ENCODE assay signal across 8 mouse cellular contexts in the genomic region with DNA sequence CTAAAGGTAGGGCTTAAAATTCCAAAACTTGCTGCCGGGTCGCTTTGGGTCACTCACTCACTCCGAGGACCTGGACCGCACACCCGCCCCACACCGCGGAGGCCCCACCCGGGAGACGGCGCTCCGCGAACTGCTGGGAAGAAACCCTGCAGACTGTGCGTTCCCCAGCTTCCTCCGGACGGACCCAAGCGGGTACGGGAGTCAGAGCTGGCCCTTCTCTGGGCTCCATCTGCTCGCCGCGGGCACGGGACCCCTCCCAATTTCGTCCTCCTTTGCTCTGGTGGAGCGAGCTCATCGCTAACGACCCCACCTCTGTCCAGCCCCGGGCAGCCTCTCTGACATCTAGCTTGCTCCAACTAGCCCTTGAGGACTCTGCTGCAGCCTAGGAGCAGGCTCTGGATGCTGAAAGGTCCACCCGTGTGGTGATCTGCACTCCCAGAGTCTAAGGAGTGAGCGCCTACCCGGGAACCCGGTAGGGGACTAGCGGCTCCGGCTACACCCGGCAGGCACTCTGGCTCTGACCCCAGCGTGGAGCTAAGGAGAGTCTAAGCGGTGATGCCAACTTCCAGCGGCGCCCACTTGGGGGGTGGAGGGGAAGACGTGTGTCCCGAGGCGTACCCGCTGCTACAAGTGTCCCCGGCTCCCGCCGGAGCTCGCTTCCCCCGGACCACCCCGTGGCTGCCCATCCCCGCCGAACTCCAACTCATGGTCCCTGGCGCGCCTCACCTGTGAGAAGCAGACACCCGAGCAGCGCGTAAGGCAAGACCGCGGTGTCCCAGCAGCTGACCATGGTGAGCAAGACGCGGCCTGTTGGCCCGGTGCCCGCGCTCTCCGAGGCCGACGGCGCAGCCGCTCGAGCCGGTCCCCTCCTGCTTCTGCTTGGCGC. TPM values are rescaled to one million over a fixed set of nuclear protein-coding genes. Genes with fewer than 3 reads are reported as not detected.
DNase-seq lines count a peak whose midpoint lies in the region; ATAC-seq lines count a peak whose summit lies in the region.

No protein-coding gene starts in this region.

- H3K27ac ChIP-seq in forebrain, embryonic 10.5 days = peak overlapping the region; percentile 62
- H3K27ac ChIP-seq in hindbrain, embryonic 11.5 days (ENCODE audit: low read depth, low read length) = no peak overlapping the region
- no peak overlapping the region for H3K27ac ChIP-seq in liver, embryonic 13.5 days
- no peak overlapping the region for H3K27ac ChIP-seq in neural tube, embryonic 11.5 days (ENCODE audit: low read depth, low read length)

- peak overlapping the region; percentile 54 for H3K4me3 ChIP-seq in forebrain, embryonic 10.5 days
- H3K4me3 ChIP-seq in hindbrain, embryonic 11.5 days (ENCODE audit: low read depth, low read length) = peak overlapping the region; percentile 33
- H3K4me3 ChIP-seq in liver, embryonic 13.5 days (replicated peaks) = peak overlapping the region; percentile 45
- H3K4me3 ChIP-seq in neural tube, embryonic 11.5 days (ENCODE audit: low read depth, low read length) = peak overlapping the region; percentile 21

- H3K9ac ChIP-seq in hindbrain, embryonic 11.5 days (ENCODE audit: low read depth, low read length) = no peak overlapping the region
- peak overlapping the region; percentile 26 for H3K9ac ChIP-seq in liver, embryonic 13.5 days
- H3K9ac ChIP-seq in neural tube, embryonic 11.5 days (ENCODE audit: low read length) = peak overlapping the region; percentile 39

- peak; percentile 58 for ATAC-seq in hindbrain, embryonic 11.5 days (ENCODE audit: low FRiP score)
- 0 out of 2 replicates have a peak, but pooled peaks have one; percentile 15 for ATAC-seq in liver, embryonic 13.5 days (ENCODE audit: low read depth)
- ATAC-seq in neural tube, embryonic 11.5 days (ENCODE audit: insufficient read depth, low FRiP score, low TSS enrichment) = peak; percentile 39; the same call in 1 of the 2 replicates
- ATAC-seq in activated CD4-positive, CD25-positive, alpha-beta regulatory T cell, adult 4 months = no peak

- peaks cover 27% of the 10 kb centered on the region for H3K4me1 ChIP-seq in forebrain, embryonic 10.5 days
- H3K4me1 ChIP-seq in hindbrain, embryonic 11.5 days (replicated peaks; ENCODE audit: control insufficient read depth, insufficient read depth, low read length) = peaks cover 11% of the 10 kb centered on the region
- H3K4me1 ChIP-seq in liver, embryonic 13.5 days (replicated peaks) = peaks cover 12% of the 10 kb centered on the region; the same call in 1 of the 2 replicates
- H3K4me1 ChIP-seq in neural tube, embryonic 11.5 days (ENCODE audit: control insufficient read depth, insufficient read depth, low read length) = peaks cover 9% of the 10 kb centered on the region

- peaks cover 100% of the 10 kb centered on the region for H3K27me3 ChIP-seq in forebrain, embryonic 10.5 days (ENCODE audit: poor library complexity, severe bottlenecking)
- H3K27me3 ChIP-seq in hindbrain, embryonic 11.5 days (ENCODE audit: control insufficient read depth, insufficient read depth, low read length) = peaks cover 76% of the 10 kb centered on the region
- peaks cover 91% of the 10 kb centered on the region for H3K27me3 ChIP-seq in liver, embryonic 13.5 days
- H3K27me3 ChIP-seq in neural tube, embryonic 11.5 days (ENCODE audit: control insufficient read depth, insufficient read depth, low read length) = peaks cover 84% of the 10 kb centered on the region

- peak overlapping the region; percentile 52 for H3K4me2 ChIP-seq in hindbrain, embryonic 11.5 days (replicated peaks; ENCODE audit: low read depth, low read length)
- H3K4me2 ChIP-seq in liver, embryonic 13.5 days = peak overlapping the region; percentile 55
- H3K4me2 ChIP-seq in neural tube, embryonic 11.5 days (ENCODE audit: low read depth) = peak overlapping the region; percentile 41

- WGBS in forebrain, embryonic 10.5 days = under 1% methylated on average over 69 of the region's 69 CpGs
- under 1% methylated on average over 66 of the region's 69 CpGs for WGBS in hindbrain, embryonic 11.5 days
- under 1% methylated on average over 69 of the region's 69 CpGs for WGBS in liver, embryonic 13.5 days (ENCODE audit: insufficient replicate concordance)
- under 1% methylated on average over 69 of the region's 69 CpGs for WGBS in neural tube, embryonic 11.5 days

- DNase-seq in urinary bladder, adult 18-20 months (ENCODE audit: low spot score in 2 of 2) = peak; percentile 25 to 47
- DNase-seq in urinary bladder, postnatal 10 days (ENCODE audit: low spot score) = no peak
- DNase-seq in forebrain, embryonic 10.5 days (ENCODE audit: extremely low spot score, low spot score) = peak; percentile 58
- peak; percentile 69 for DNase-seq in hindbrain, embryonic 11.5 days (ENCODE audit: low spot score)
- no peak for DNase-seq in liver, embryonic 13.5 days
- peak; percentile 65 for DNase-seq in neural tube, embryonic 11.5 days (ENCODE audit: low spot score)
- no peak for DNase-seq in left cerebral cortex, adult 8-10 months (ENCODE audit: low spot score in 2 of 2)

- no peaks in the 10 kb centered on the region for H3K9me3 ChIP-seq in forebrain, embryonic 10.5 days
- no peaks in the 10 kb centered on the region for H3K9me3 ChIP-seq in hindbrain, embryonic 11.5 days (ENCODE audit: control insufficient read depth, low read length)
- H3K9me3 ChIP-seq in liver, embryonic 13.5 days (replicated peaks) = no peaks in the 10 kb centered on the region
- no peaks in the 10 kb centered on the region for H3K9me3 ChIP-seq in neural tube, embryonic 11.5 days (ENCODE audit: control insufficient read depth, low read length)

- no peaks in the 10 kb centered on the region for H3K36me3 ChIP-seq in forebrain, embryonic 10.5 days (replicated peaks)
- no peaks in the 10 kb centered on the region for H3K36me3 ChIP-seq in hindbrain, embryonic 11.5 days (ENCODE audit: control insufficient read depth, insufficient read depth, low read length)
- H3K36me3 ChIP-seq in liver, embryonic 13.5 days = no peaks in the 10 kb centered on the region
- no peaks in the 10 kb centered on the region for H3K36me3 ChIP-seq in neural tube, embryonic 11.5 days (ENCODE audit: control insufficient read depth, insufficient read depth, low read length)

RNA-seq across cellular contexts. Expression of a gene that starts 0.6 kb away (rescaled TPM):
- polyA plus RNA-seq in forebrain, embryonic 10.5 days (2016; fragmentation: Nextera tagmentation; extraction: Ambion mirVana) = 8.7 and 10.3 TPM in 2 replicates
- polyA plus RNA-seq in hindbrain, embryonic 11.5 days (2014; fragmentation: Nextera tagmentation; extraction: Ambion mirVana) = 12.3 and 13.5 TPM in 2 replicates
- 2.4 and 2.8 TPM in 2 replicates for polyA plus RNA-seq in liver, embryonic 13.5 days (2015; fragmentation: Nextera tagmentation; extraction: Ambion mirVana)
- polyA plus RNA-seq in neural tube, embryonic 11.5 days (2014; fragmentation: Nextera tagmentation; extraction: Ambion mirVana) = 13.1 and 13.9 TPM in 2 replicates
- polyA plus RNA-seq in activated CD4-positive, CD25-positive, alpha-beta regulatory T cell, adult 4 months (2017; shearing (Covaris generic)) = not detected
- 10 to 100 TPM; 32.9 to 40.4 (median 35.7) TPM for total RNA-seq in left cerebral cortex, adult 8-10 months (2022)

Comparison
In these comparisons a context has a peak if more than half of its experiments do, and no peak if none do; other contexts are left out.
1. DNase-seq: peak in urinary bladder, adult 18-20 months (2 of 2), forebrain, embryonic 10.5 days (single experiment), hindbrain, embryonic 11.5 days (single experiment) and neural tube, embryonic 11.5 days (single experiment); none in urinary bladder, postnatal 10 days (single experiment), liver, embryonic 13.5 days (single experiment) and left cerebral cortex, adult 8-10 months (0 of 2).
2. Peak in every context shown above with its lines, with median percentiles within 50 percentile points of each other: H3K4me3 ChIP-seq and H3K4me2 ChIP-seq.